Mouse (Mus musculus) neural tube, embryonic 12.5 days (tissue): ENCODE measurements at regions not wholly inside any gene's neighbourhood (a gene's known extent, or its start where the extent isn't known, plus 50 kb on each side); places are given as distances from the start of the nearest gene placed in this dataset.
"Not testable (repeated sequence)": the region's sequence is repeated elsewhere in the genome, so short reads cannot be mapped to it uniquely, and the experiment has no call there.

Experiments used
- ATAC-seq: fragments of 200-750 bp; cut with Nextera tagmentation; 2 replicates; pipeline ENCODE4 v1.8.0; 2017; ENCODE audit warnings: low read depth, mild to moderate bottlenecking, moderate TSS enrichment, moderate library complexity; ENCODE audit not compliant: low FRiP score
- H3K27ac ChIP-seq: fragments of 300-500 bp; sonication (generic); 2 replicates; pipeline ENCODE4 v1.5.1; 2016
- H3K27me3 ChIP-seq: fragments of 300-500 bp; sonication (generic); replicated peaks from 2 replicates; pipeline ENCODE4 v1.6.1; 2016; ENCODE audit warnings: mild to moderate bottlenecking
- H3K36me3 ChIP-seq: fragments of 300-500 bp; sonication (generic); 2 replicates; pipeline ENCODE4 v1.6.1; 2016; ENCODE audit warnings: mild to moderate bottlenecking
- H3K4me1 ChIP-seq: fragments of 300-500 bp; sonication (generic); 2 replicates; pipeline ENCODE4 v1.6.1; 2016
- H3K4me2 ChIP-seq: fragments of 300-500 bp; sonication (generic); replicated peaks from 2 replicates; pipeline ENCODE4 v1.6.1; 2016; ENCODE audit warnings: mild to moderate bottlenecking
- H3K4me3 ChIP-seq: fragments of 300-500 bp; sonication (generic); 2 replicates; pipeline ENCODE4 v1.5.1; 2016
- H3K9ac ChIP-seq: fragments of 300-500 bp; sonication (generic); 2 replicates; pipeline ENCODE4 v1.6.1; 2016; ENCODE audit warnings: mild to moderate bottlenecking
- H3K9me3 ChIP-seq: fragments of 300-500 bp; sonication (generic); 2 replicates; pipeline ENCODE4 v1.6.1; 2016; ENCODE audit warnings: mild to moderate bottlenecking
- whole genome bisulfite sequencing: fragments of 180-500 bp; shearing (Covaris S2); methylation state at CpG from one replicate; pipeline ENCODE4 v1.1.7; 2016; 5-methylcytosine and 5-hydroxymethylcytosine counted together

DNA sequence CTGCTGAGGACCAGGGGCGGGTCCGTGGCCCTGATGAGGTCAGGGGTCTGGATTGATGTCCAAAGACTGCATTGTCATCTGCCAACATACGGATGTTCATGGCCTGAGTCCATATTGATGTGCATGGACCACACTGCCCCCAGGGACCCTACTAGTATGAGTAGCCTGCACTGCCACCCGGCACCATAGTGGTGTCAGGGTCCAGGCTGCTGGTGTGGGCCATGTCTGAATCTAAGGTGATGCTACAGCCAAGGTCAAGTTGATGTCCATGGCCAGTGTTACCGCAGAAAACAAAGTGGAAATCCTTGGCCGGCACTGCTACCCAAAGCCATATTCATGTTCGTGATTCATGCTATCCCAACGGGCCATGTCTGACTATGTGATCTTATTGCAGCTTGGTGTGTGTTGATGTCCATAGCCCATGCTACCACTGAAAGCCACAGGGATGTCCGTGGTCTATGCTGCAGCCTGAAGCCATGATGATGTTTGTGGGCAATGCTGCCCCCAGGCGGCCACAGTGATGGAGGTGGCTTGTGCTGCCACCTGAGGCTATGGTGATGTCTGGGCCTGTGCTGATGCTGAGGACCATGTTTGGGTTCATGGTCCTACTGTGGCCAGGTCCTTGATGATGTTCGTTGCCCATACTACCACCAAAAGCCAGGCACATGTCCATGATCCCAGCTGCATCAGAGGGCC lies 130.5 kb downstream of the Iqub start:
- no peak; the same call in 1 of the 2 replicates for ATAC-seq
- Histone ChIP-seq H3K4me1 (no peaks in the 10 kb centered on the region), H3K9ac (no peak overlapping the region), H3K27ac (no peak overlapping the region), H3K4me3 (no peak overlapping the region), H3K36me3 (no peaks in the 10 kb centered on the region), H3K27me3 (no peaks in the 10 kb centered on the region), H3K4me2 (no peak overlapping the region), H3K9me3 (no peaks in the 10 kb centered on the region)
- 86% methylated on average over 11 of the region's 11 CpGs for WGBS

DNA sequence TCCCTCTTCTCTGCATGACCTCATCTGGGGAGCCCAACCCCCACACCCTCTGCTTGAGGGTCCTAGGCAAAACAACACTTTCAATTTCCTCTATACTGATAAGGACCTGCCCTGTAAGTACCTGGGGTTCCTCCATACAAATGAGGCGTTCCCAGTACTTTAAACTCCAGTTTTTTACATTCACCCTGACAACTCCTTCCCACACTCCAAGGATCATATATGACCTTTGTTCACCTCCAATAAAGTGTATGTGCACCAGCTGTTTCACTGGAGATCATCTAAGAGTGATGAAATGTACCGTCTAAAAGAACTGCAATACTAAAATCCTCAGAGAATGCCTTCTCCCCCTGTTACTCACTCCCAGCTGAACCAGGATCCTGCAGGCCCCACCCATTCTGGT lies 135.0 kb downstream of the Iqub start:
- H3K4me2 ChIP-seq: no peak overlapping the region
- H3K36me3 ChIP-seq: no peaks in the 10 kb centered on the region
- no peaks in the 10 kb centered on the region for H3K4me1 ChIP-seq
- no peaks in the 10 kb centered on the region for H3K9me3 ChIP-seq
- no peak overlapping the region for H3K9ac ChIP-seq
- H3K4me3 ChIP-seq: no peak overlapping the region
- WGBS: 79% methylated on average over 2 of the region's 2 CpGs
- no peaks in the 10 kb centered on the region for H3K27me3 ChIP-seq
- no peak for ATAC-seq
- H3K27ac ChIP-seq: no peak overlapping the region

DNA sequence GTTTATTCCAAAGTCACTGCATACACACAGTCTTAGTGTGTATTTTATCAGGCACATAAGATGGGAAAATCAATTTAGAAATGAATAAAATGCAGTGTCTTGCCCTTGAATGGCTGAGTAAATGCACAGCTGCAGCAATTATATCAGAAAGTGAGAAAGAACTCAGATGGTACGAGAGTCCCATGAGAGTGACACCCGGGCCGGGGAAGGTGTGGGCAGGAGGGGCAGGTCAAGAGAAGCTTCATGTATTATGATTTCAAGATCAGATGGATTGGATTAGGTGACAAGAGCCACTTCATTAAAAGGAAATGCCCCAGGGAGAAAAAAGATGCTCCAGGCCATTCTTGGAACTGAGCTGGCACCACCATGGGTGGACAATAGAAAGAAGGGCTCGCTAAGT lies 138.1 kb downstream of the Iqub start:
- no peaks in the 10 kb centered on the region for H3K9me3 ChIP-seq
- H3K36me3 ChIP-seq: no peaks in the 10 kb centered on the region
- H3K4me1 ChIP-seq: no peaks in the 10 kb centered on the region
- H3K27me3 ChIP-seq: no peaks in the 10 kb centered on the region
- WGBS: 68% methylated on average over 4 of the region's 4 CpGs
- H3K9ac ChIP-seq: no peak overlapping the region
- no peak overlapping the region for H3K27ac ChIP-seq
- H3K4me2 ChIP-seq: no peak overlapping the region
- H3K4me3 ChIP-seq: no peak overlapping the region
- no peak for ATAC-seq

DNA sequence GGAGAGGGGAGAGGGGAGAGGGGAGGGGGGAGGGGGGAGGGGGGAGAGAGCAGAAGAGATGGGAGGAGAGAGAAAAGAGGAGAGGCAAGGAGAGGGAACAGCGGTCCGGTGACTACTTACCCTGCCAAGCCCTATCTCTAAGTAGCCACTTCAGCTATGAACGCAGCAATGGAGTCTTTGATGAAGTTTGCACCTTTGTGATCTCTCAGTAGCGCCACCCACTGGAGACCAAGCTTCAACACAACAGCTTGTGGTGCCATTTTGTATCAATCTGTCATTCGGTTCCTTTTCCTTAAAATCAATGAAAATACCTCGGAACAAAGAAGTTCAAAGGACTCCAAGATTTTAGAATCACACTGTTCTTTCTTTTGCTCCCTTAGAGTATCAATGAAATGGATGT lies 141.7 kb downstream of the Iqub start:
- no peaks in the 10 kb centered on the region for H3K4me1 ChIP-seq
- no peaks in the 10 kb centered on the region for H3K27me3 ChIP-seq
- no peaks in the 10 kb centered on the region for H3K36me3 ChIP-seq
- 84% methylated on average over 6 of the region's 6 CpGs for WGBS
- H3K27ac ChIP-seq: no peak overlapping the region
- no peak overlapping the region for H3K9ac ChIP-seq
- ATAC-seq: no peak
- no peak overlapping the region for H3K4me2 ChIP-seq
- H3K9me3 ChIP-seq: no peaks in the 10 kb centered on the region
- no peak overlapping the region for H3K4me3 ChIP-seq

DNA sequence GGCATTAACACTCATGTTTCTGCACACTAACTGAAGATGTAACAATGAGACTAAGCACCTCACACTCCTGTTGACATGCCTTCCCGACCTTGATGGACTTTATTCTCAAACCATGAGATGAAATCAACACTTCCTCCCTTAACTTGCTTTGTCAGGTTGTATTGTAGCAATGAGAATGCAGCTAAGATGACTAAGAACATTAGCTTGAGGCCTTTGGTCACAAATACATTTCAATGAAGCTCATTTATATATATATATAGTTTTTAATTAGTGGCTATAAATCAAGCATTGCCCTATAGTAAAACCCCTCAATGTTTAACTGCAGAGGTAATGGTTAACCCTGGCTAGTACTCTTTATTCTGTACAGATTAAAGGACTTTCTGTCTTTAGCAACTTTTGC lies 143.2 kb downstream of the Iqub start:
- no peaks in the 10 kb centered on the region for H3K9me3 ChIP-seq
- H3K27ac ChIP-seq: no peak overlapping the region
- ATAC-seq: no peak
- H3K9ac ChIP-seq: no peak overlapping the region
- H3K4me2 ChIP-seq: no peak overlapping the region
- WGBS: 66% methylated on average over 1 of the region's 1 CpGs
- H3K36me3 ChIP-seq: no peaks in the 10 kb centered on the region
- H3K4me3 ChIP-seq: no peak overlapping the region
- H3K27me3 ChIP-seq: no peaks in the 10 kb centered on the region
- H3K4me1 ChIP-seq: no peaks in the 10 kb centered on the region

DNA sequence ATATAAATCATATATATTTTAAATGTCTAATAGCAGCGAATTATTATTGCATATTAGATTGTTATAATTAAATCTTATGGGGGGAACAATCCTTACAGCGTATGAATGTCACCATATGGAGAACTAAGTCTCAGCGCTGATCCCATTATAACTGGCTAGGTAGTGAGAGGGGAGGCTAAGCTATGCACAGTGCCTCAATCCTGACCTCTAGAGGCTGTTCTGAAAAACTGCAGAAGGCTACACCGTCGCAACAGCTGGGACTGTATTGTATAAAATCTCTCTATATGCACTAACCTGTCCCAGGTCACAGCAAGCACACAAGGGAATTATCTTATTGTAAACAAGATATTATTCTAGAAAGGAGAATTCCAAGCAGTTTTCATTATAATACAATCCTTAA lies 164.0 kb downstream of the Iqub start:
- peak; percentile 89 for ATAC-seq
- H3K27ac ChIP-seq: no peak overlapping the region
- H3K9ac ChIP-seq: no peak overlapping the region
- no peaks in the 10 kb centered on the region for H3K9me3 ChIP-seq
- H3K27me3 ChIP-seq: no peaks in the 10 kb centered on the region
- WGBS: 17% methylated on average over 5 of the region's 5 CpGs
- no peaks in the 10 kb centered on the region for H3K36me3 ChIP-seq
- H3K4me2 ChIP-seq: no peak overlapping the region
- no peak overlapping the region for H3K4me3 ChIP-seq
- H3K4me1 ChIP-seq: no peaks in the 10 kb centered on the region

DNA sequence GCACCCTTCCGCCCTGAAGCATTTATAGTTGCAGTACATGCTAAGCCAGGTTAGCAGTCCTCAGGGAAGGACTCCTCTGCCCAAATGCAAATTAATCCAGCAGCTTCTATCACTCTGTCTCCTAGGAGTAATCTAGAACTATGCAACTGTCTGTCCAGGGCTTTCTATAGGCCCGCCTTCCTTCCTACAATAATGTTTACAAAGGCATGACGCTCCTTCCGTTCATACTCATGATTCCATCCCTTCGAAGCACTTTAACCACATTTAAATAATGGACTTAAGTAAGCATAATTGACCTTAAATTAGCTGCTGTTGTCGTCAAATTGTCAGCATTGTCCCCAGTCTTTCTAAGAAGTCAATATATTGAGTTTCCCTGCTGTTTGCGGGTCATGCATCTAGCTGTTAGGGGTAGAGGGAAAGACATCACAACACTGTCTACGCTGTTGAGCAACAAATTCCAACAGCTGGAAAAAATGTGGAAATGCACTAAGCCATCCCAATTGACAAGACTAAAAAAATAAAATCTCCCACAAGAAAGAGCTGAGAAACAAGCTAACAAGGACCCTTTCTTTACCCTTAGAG lies 166.3 kb downstream of the Iqub start:
- H3K4me2 ChIP-seq: peak overlapping the region; percentile 40
- H3K36me3 ChIP-seq: no peaks in the 10 kb centered on the region
- no peaks in the 10 kb centered on the region for H3K4me1 ChIP-seq
- no peaks in the 10 kb centered on the region for H3K27me3 ChIP-seq
- no peak overlapping the region for H3K9ac ChIP-seq
- H3K27ac ChIP-seq: no peak overlapping the region
- no peak overlapping the region for H3K4me3 ChIP-seq
- no peaks in the 10 kb centered on the region for H3K9me3 ChIP-seq
- ATAC-seq: no peak
- WGBS: 42% methylated on average over 8 of the region's 8 CpGs

DNA sequence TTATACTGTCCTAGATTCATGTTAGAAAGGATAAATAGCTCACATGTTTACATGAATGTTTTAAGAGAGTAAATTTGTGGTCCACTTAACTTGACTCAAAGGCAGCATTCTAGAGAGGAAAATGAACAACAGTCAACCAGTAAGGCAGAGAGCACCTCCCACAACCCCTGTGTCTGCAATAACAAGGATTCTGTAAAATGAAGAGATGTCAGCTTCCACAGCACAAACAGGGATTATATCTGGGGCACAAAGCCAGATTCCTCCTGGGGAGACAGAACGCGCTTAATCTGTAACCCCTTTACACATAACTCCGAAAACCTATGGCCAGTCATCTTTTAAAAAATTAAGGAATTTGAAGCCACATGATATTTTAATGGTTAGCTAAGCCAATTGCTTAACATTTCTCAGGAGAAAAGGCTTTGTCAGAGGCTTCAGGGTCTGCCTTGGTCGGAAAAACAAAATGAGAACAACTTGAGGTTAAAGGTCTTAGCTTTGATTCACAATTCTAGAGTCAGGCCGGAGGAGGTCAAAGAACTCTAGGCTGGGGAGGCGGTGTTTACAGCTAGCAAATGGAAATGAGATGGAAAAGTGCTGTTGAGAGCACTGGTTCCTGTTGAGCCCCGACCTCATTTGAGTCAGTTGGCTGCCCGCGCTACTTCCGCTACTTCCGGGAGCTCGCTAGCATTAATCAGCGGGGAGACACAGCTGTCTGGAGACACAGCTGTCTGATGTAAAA lies 167.0 kb downstream of the Iqub start:
- 0 out of 2 replicates have a peak, but pooled peaks have one; percentile 46 for ATAC-seq
- H3K27me3 ChIP-seq: no peaks in the 10 kb centered on the region
- no peaks in the 10 kb centered on the region for H3K36me3 ChIP-seq
- H3K4me3 ChIP-seq: no peak overlapping the region
- H3K4me2 ChIP-seq: peak overlapping the region; percentile 40
- WGBS: 43% methylated on average over 13 of the region's 13 CpGs
- no peaks in the 10 kb centered on the region for H3K9me3 ChIP-seq
- no peak overlapping the region for H3K9ac ChIP-seq
- H3K4me1 ChIP-seq: no peaks in the 10 kb centered on the region
- H3K27ac ChIP-seq: no peak overlapping the region

DNA sequence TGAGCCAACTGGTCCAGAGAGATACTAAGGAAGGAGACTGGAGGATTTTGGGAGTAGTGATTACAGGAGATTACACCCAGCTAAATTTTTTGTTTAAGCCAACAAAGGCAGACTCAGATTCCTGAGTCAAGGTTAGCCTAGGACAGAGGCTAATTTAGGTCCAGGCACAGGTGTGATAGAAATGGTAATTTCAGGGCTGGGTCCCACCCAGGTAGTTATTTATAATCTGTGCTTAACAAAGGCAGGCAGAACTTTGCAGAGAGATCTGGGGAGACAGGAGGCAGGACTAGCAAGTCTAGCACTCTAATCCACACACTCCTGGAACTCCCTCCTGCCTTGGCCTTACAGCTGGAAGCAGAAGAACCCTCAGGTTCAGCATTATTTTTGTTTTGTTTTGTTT lies 172.4 kb downstream of the Iqub start:
- no peak overlapping the region for H3K9ac ChIP-seq
- no peak overlapping the region for H3K27ac ChIP-seq
- ATAC-seq: no peak
- no peaks in the 10 kb centered on the region for H3K4me1 ChIP-seq
- no peak overlapping the region for H3K4me3 ChIP-seq
- no peaks in the 10 kb centered on the region for H3K27me3 ChIP-seq
- H3K4me2 ChIP-seq: no peak overlapping the region
- no peaks in the 10 kb centered on the region for H3K36me3 ChIP-seq
- H3K9me3 ChIP-seq: no peaks in the 10 kb centered on the region

DNA sequence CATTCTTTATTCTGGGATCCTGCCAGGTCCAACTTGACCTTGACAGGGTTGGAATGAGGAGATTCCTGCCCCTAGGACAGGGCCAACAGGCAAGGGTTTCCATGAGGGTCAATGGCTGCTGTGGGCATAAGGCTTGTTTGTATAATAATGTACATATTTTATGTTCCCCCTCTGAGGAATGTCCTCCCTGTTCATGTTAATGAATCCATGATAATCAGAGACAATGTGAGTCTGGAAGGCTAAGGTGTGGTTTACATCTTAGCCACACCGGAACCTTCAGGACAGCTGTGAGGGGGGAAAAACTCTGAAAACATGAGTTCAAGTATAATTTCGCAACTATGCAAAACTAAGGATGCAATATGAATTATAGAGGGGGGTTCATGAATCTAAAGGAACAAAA lies 172.8 kb downstream of the Iqub start:
- Histone ChIP-seq H3K4me3 (no peak overlapping the region), H3K36me3 (no peaks in the 10 kb centered on the region), H3K9ac (no peak overlapping the region), H3K4me1 (no peaks in the 10 kb centered on the region), H3K27me3 (no peaks in the 10 kb centered on the region), H3K9me3 (no peaks in the 10 kb centered on the region), H3K4me2 (no peak overlapping the region), H3K27ac (no peak overlapping the region)
- ATAC-seq: no peak
- 94% methylated on average over 2 of the region's 2 CpGs for whole genome bisulfite sequencing

DNA sequence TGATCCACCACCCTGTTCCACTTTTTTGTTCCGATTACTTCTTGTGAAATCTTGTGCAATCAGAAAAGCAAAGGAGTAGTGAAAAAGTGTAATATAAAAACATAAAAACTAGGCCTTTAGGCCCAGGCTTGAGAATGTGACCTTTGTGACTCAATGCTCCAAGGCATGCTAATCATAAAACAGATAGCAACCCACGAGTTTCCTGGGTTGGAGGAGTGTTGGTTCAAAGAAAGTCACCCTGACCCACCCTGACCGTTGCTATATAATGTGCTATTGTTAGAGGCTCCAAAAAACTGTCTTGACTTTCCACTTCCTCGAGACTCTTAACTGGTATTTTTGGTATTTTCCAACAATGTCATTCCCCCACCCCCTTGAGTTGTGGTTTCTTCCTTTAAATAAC lies 172.2 kb upstream of the Slc13a1 start:
- not testable (repeated sequence) for H3K4me3 ChIP-seq, ATAC-seq, H3K4me1 ChIP-seq, H3K9me3 ChIP-seq, H3K27me3 ChIP-seq, H3K4me2 ChIP-seq, H3K36me3 ChIP-seq, H3K27ac ChIP-seq, H3K9ac ChIP-seq
- 78% methylated on average over 4 of the region's 4 CpGs for WGBS

DNA sequence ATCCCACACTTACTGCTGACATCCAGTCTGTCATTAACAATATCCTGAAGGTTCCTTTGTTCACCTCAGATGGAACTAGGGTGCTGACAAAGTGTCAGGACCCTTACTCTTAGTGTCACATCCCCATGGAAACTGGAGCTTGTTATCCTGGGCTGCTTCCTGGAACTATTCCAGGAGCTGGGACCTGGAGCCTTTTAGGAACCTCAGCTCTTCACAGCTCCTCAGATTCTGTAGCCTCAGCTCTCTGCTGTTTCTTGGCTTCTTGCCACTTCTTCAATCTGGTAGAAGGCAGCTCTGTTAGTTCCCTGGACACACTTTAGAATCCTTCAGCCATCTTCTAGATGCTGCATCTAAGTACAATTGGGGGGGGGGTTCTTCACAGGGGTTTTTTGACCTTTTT lies 157.3 kb upstream of the Slc13a1 start:
- no peaks in the 10 kb centered on the region for H3K36me3 ChIP-seq
- no peak overlapping the region for H3K4me3 ChIP-seq
- no peak overlapping the region for H3K4me2 ChIP-seq
- no peaks in the 10 kb centered on the region for H3K4me1 ChIP-seq
- H3K9ac ChIP-seq: no peak overlapping the region
- H3K27ac ChIP-seq: no peak overlapping the region
- no peak for ATAC-seq
- no peaks in the 10 kb centered on the region for H3K9me3 ChIP-seq
- no peaks in the 10 kb centered on the region for H3K27me3 ChIP-seq

DNA sequence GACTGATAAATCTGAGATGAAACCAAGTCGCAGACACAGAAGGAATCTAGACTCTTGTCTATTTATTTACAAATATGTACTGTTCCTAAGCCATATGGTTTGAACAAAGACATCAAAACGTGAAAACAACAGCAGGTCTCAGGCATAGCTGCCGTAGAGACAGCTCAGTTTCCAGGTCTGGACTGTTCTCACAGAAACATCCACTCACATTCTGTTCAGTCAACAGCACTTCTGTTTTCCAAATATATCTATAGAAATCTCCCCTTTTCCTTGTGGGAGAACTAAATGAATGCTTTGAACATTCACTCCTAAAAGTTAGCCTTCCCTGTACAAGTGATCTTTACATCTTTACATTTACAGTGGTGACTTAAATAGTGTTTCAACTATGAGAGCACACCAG lies 156.8 kb upstream of the Slc13a1 start:
- no peaks in the 10 kb centered on the region for H3K4me1 ChIP-seq
- no peak overlapping the region for H3K9ac ChIP-seq
- no peak overlapping the region for H3K4me2 ChIP-seq
- no peak overlapping the region for H3K27ac ChIP-seq
- WGBS: 78% methylated on average over 3 of the region's 3 CpGs
- no peak for ATAC-seq
- H3K36me3 ChIP-seq: no peaks in the 10 kb centered on the region
- no peaks in the 10 kb centered on the region for H3K9me3 ChIP-seq
- no peak overlapping the region for H3K4me3 ChIP-seq
- no peaks in the 10 kb centered on the region for H3K27me3 ChIP-seq
